Mouse (Mus musculus): Measurements from ENCODE around the gene Slco2a1. TPM values are rescaled to one million over a fixed set of nuclear protein-coding genes. Genes with fewer than 3 reads are reported as not detected.

The Slco2a1 gene
- polyA plus RNA-seq, 1 experiment from 2014 or later, result 15.2 TPM

DNA sequence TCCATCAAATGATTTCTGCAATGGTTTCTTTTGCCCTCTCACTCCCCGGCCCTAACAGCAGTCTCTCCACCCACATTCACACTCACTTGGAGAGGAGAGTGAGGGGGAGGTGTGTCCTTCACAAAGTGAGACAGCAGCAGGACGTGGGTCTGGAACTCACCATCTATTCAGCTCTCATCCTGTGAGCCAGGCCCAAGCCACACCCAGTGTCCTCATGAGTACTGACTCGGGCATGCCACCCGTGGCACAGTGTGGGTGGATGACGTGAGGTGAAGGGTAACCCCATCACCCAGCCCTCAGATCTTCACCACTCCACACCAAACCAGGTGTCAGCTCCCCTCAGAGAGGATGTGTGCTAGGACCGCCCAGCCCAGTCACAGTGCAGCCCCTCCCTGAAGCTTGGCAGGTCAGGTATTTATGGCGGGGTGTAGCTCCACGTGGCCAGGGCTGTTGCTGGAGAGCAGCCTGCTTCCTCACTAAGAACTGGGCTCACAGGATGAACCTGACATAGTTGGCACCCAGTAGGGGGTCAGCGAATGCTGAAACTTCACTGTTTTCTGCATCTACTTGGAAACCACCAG is 146.0 kb downstream of the Slco2a1 start:
- H3K4me2 ChIP-seq (ENCODE audit: low read depth, low read length), result no peak overlapping the region
- no peak overlapping the region for H3K9ac ChIP-seq (ENCODE audit: low read depth, low read length)
- H3K9me3 ChIP-seq (ENCODE audit: control insufficient read depth, low read length), result no peaks in the 10 kb centered on the region
- WGBS, result 35% methylated on average over 9 of the region's 9 CpGs
- peak; percentile 92 for ATAC-seq
- no peak overlapping the region for H3K27ac ChIP-seq (ENCODE audit: low read length)
- no peak overlapping the region for H3K4me3 ChIP-seq (ENCODE audit: low read length)
- no peaks in the 10 kb centered on the region; the same call in 1 of the 2 replicates for H3K4me1 ChIP-seq (ENCODE audit: control insufficient read depth, insufficient read depth, low read length)
- no peaks in the 10 kb centered on the region for H3K36me3 ChIP-seq (ENCODE audit: control insufficient read depth, insufficient read depth, low read length)
- no peaks in the 10 kb centered on the region for H3K27me3 ChIP-seq (replicated peaks; ENCODE audit: control insufficient read depth, insufficient read depth, low read length)

DNA sequence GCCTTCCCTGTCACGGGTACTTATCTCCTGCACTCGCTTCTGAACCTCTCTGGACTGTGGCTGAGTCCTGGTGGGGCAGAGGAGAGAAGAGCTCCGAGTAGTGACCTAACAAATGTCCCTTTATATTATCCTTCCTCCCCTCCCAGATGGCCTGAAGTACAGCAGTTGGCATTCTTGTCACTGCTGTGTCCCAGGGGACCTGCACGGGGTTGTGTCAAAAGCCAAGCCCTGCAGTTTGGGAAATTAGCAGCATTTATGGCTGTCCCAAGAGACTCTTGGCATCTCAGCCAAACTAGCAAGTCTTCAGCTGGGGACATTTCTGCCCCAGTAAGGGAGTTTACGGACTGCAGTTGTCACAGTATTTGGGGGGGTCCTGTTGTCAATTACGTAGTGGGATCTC is 151.0 kb downstream of the Slco2a1 start:
- ATAC-seq, result no peak
- WGBS, result 74% methylated on average over 6 of the region's 6 CpGs
- no peaks in the 10 kb centered on the region for H3K9me3 ChIP-seq (ENCODE audit: control insufficient read depth, low read length)

GRCm38 (mm10) chr9:103140384-103140783 is 151.9 kb downstream of the Slco2a1 start:
- H3K27me3 ChIP-seq (replicated peaks; ENCODE audit: control insufficient read depth, insufficient read depth, low read length), result no peaks in the 10 kb centered on the region
- no peak overlapping the region for H3K9ac ChIP-seq (ENCODE audit: low read depth, low read length)
- WGBS, result 80% methylated on average over 6 of the region's 6 CpGs
- H3K36me3 ChIP-seq (ENCODE audit: control insufficient read depth, insufficient read depth, low read length), result no peaks in the 10 kb centered on the region
- H3K4me3 ChIP-seq (ENCODE audit: low read length), result no peak overlapping the region
- H3K9me3 ChIP-seq (ENCODE audit: control insufficient read depth, low read length), result no peaks in the 10 kb centered on the region
- H3K4me1 ChIP-seq (ENCODE audit: control insufficient read depth, insufficient read depth, low read length), result no peaks in the 10 kb centered on the region
- H3K27ac ChIP-seq (ENCODE audit: low read length), result no peak overlapping the region
- ATAC-seq, result no peak
- H3K4me2 ChIP-seq (ENCODE audit: low read depth, low read length), result no peak overlapping the region

More for the DNA sequence above, 151.0 kb downstream of the Slco2a1 start:
- Histone ChIP-seq H3K9ac (ENCODE audit: low read depth, low read length) (no peak overlapping the region), H3K27ac (ENCODE audit: low read length) (no peak overlapping the region), H3K27me3 (replicated peaks; ENCODE audit: control insufficient read depth, insufficient read depth, low read length) (no peaks in the 10 kb centered on the region), H3K36me3 (ENCODE audit: control insufficient read depth, insufficient read depth, low read length) (no peaks in the 10 kb centered on the region), H3K4me2 (ENCODE audit: low read depth, low read length) (no peak overlapping the region), H3K4me3 (ENCODE audit: low read length) (no peak overlapping the region), H3K4me1 (ENCODE audit: control insufficient read depth, insufficient read depth, low read length) (no peaks in the 10 kb centered on the region)

- Histone ChIP-seq H3K4me2 (ENCODE audit: low read depth, low read length) (no peak overlapping the region), H3K4me1 (ENCODE audit: control insufficient read depth, insufficient read depth, low read length) (no peaks in the 10 kb centered on the region), H3K36me3 (ENCODE audit: control insufficient read depth, insufficient read depth, low read length) (no peaks in the 10 kb centered on the region), H3K9me3 (ENCODE audit: control insufficient read depth, low read length) (no peaks in the 10 kb centered on the region), H3K9ac (ENCODE audit: low read depth, low read length) (no peak overlapping the region), H3K4me3 (ENCODE audit: low read length) (no peak overlapping the region), H3K27me3 (replicated peaks; ENCODE audit: control insufficient read depth, insufficient read depth, low read length) (no peaks in the 10 kb centered on the region), H3K27ac (ENCODE audit: low read length) (no peak overlapping the region)
- ATAC-seq, result no peak
- WGBS, result 80% methylated on average over 7 of the region's 7 CpGs
Observed at GRCm38 (mm10) chr9:103141266-103141665, 152.8 kb downstream of the Slco2a1 start.

DNA sequence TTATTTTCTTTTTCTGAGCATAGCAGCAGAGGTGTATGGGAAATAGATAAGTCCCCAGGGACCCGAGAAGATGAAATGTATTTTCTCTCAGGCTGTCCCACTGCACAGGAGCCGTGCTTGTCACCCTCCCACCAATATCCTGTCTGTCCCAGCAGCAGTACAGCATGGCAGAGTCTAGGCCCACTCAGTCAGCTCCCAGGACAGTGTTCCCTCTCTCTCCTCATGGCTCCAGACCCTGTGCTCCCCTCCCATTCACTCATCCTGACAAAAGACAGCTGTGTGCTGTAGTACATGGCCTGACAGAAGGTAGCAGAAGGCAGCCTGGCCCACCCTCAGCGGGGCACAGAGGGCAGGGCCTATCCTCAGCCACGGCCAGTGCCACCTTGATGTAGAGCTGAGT is 155.4 kb downstream of the Slco2a1 start:
- no peaks in the 10 kb centered on the region for H3K27me3 ChIP-seq (replicated peaks; ENCODE audit: control insufficient read depth, insufficient read depth, low read length)
- no peak overlapping the region for H3K27ac ChIP-seq (ENCODE audit: low read length)
- H3K4me2 ChIP-seq (ENCODE audit: low read depth, low read length), result no peak overlapping the region
- WGBS, result 40% methylated on average over 4 of the region's 4 CpGs
- no peaks in the 10 kb centered on the region for H3K36me3 ChIP-seq (ENCODE audit: control insufficient read depth, insufficient read depth, low read length)
- no peaks in the 10 kb centered on the region for H3K4me1 ChIP-seq (ENCODE audit: control insufficient read depth, insufficient read depth, low read length)
- H3K9ac ChIP-seq (ENCODE audit: low read depth, low read length), result no peak overlapping the region
- ATAC-seq, result no peak
- no peak overlapping the region for H3K4me3 ChIP-seq (ENCODE audit: low read length)
- H3K9me3 ChIP-seq (ENCODE audit: control insufficient read depth, low read length), result no peaks in the 10 kb centered on the region

DNA sequence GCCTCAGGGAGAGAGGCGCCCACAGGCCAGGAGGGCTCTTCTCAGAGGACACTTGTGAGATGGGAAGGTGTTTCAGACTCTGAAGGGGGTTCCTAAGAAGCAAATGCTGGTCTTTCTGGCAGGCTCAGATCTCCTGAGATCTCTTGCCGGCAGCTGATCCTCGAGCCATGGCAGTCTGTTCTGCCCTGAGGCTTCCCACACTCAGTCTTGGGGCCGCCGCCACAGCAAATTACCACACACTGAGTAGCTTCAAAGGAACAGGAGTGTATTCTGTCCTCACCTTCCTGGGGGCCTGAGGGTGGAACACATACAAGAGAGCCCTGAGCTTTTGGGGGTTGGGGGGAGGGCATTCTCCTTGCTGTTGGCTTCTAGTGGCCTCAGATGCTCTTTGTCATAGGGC is 156.8 kb downstream of the Slco2a1 start:
- H3K9me3 ChIP-seq (ENCODE audit: control insufficient read depth, low read length), result no peaks in the 10 kb centered on the region
- no peak for ATAC-seq
- H3K27ac ChIP-seq (ENCODE audit: low read length), result no peak overlapping the region
- no peaks in the 10 kb centered on the region for H3K27me3 ChIP-seq (replicated peaks; ENCODE audit: control insufficient read depth, insufficient read depth, low read length)
- no peaks in the 10 kb centered on the region for H3K4me1 ChIP-seq (ENCODE audit: control insufficient read depth, insufficient read depth, low read length)
- H3K4me3 ChIP-seq (ENCODE audit: low read length), result no peak overlapping the region
- no peaks in the 10 kb centered on the region for H3K36me3 ChIP-seq (ENCODE audit: control insufficient read depth, insufficient read depth, low read length)
- H3K4me2 ChIP-seq (ENCODE audit: low read depth, low read length), result no peak overlapping the region
- WGBS, result 54% methylated on average over 5 of the region's 5 CpGs
- H3K9ac ChIP-seq (ENCODE audit: low read depth, low read length), result no peak overlapping the region

Other genes with a start within 250 kb of the Slco2a1 start
- 13.5 and 14.4 TPM in 2 replicates for gene Ryk, start 153.8 kb upstream of the Slco2a1 start, polyA plus RNA-seq (2015; fragmentation: Nextera tagmentation; extraction: Ambion mirVana)
- 4.5 TPM in 2 replicates for gene Rab6b, start 123.1 kb downstream of the Slco2a1 start, polyA plus RNA-seq (2015; fragmentation: Nextera tagmentation; extraction: Ambion mirVana)
- gene Srprb, start 213.4 kb downstream of the Slco2a1 start, polyA plus RNA-seq (2015; fragmentation: Nextera tagmentation; extraction: Ambion mirVana), result 51.0 and 51.7 TPM in 2 replicates
- not detected in 2 replicates for gene Gm20425, start 241.6 kb downstream of the Slco2a1 start, polyA plus RNA-seq (2015; fragmentation: Nextera tagmentation; extraction: Ambion mirVana)
- gene Trf, start 241.7 kb downstream of the Slco2a1 start, polyA plus RNA-seq (2015; fragmentation: Nextera tagmentation; extraction: Ambion mirVana), result 249 and 380 TPM in 2 replicates